Mouse (Mus musculus) G1E (cell line): Measurements from ENCODE around the gene Fam3b.

Experiments
- CTCF ChIP-seq: IDR thresholded peaks from 2 replicates; pipeline ENCODE4 v1.5.1; 2012; ENCODE audit warnings: low read depth, low read length, inconsistent platforms, mixed read lengths
- GATA1 ChIP-seq: IDR thresholded peaks from 2 replicates; pipeline ENCODE4 v1.6.1; 2012; ENCODE audit warnings: borderline replicate concordance, low read length, inconsistent platforms, mixed read lengths

- TF ChIP-seq CTCF, result no peak
- no peak for TF ChIP-seq GATA1
Measured at GRCm38 (mm10) chr16:97510849-97511248, 3.8 kb downstream of the Fam3b start.
